Mouse (Mus musculus) spleen, adult 18-20 months (tissue): ENCODE results near the gene Olfr680-ps1.
"Not testable (repeated sequence)": the region's sequence is repeated elsewhere in the genome, so short reads cannot be mapped to it uniquely, and the experiment has no call there.

Experiments
- DNase-seq, 2 experiments: peaks; one replicate each; pipeline ENCODE4 v3.0.0; 2022; ENCODE audit warnings: mixed read lengths in 2 of 2

Olfr680-ps1 gene

GRCm38 (mm10) chr7:105092717-105093116, at the start of gene Olfr680-ps1:
Gene Olfr680-ps1, minus strand, starts transcription at chr7:105092817.
- DNase-seq, result not testable (repeated sequence)

- DNase-seq, result no peak
Measured at GRCm38 (mm10) chr7:105141275-105141674, 48.7 kb upstream of the Olfr680-ps1 start.

- DNase-seq, result no peak
Measured at GRCm38 (mm10) chr7:105116536-105116935, 23.9 kb upstream of the Olfr680-ps1 start, which contains the start of gene Olfr681. Gene Olfr681, plus strand, starts transcription at chr7:105116836.

GRCm38 (mm10) chr7:105080905-105081304, 11.7 kb downstream of the Olfr680-ps1 start, which contains the start of gene Olfr679:
Gene Olfr679, plus strand, starts transcription at chr7:105081205.
- DNase-seq, result no peak

GRCm38 (mm10) chr7:105064175-105064574, 28.4 kb downstream of the Olfr680-ps1 start, which contains the start of gene Olfr678:
Gene Olfr678, plus strand, starts transcription at chr7:105064475.
- DNase-seq, result no peak

GRCm38 (mm10) chr7:105058951-105059350, 33.7 kb downstream of the Olfr680-ps1 start:
- no peak for DNase-seq
